Mouse (Mus musculus) hindbrain, embryonic 14.5 days (tissue): ENCODE measurements around the gene Gm14393. TPM values are rescaled to one million over a fixed set of nuclear protein-coding genes. Genes with fewer than 3 reads are reported as not detected.
"Not testable (repeated sequence)": the region's sequence is repeated elsewhere in the genome, so short reads cannot be mapped to it uniquely, and the experiment has no call there.

Experiments used
- ATAC-seq: fragments of 200-750 bp; cut with Nextera tagmentation; 2 replicates; pipeline ENCODE4 v1.8.0; 2017; ENCODE audit warnings: moderate number of reproducible peaks, mild to moderate bottlenecking, moderate TSS enrichment, moderate library complexity; ENCODE audit not compliant: low FRiP score
- DNase-seq: peaks from one replicate; pipeline ENCODE4 v3.0.0-alpha.2; 2015; ENCODE audit warnings: low spot score
- H3K27ac ChIP-seq: fragments of 300-500 bp; sonication (generic); 2 replicates; pipeline ENCODE4 v1.5.1; 2014; ENCODE audit warnings: mild to moderate bottlenecking, moderate library complexity
- H3K27me3 ChIP-seq: fragments of 300-500 bp; sonication (generic); 2 replicates; pipeline ENCODE4 v1.6.1; 2014; ENCODE audit warnings: mild to moderate bottlenecking, low read length, mixed read lengths; ENCODE audit not compliant: control insufficient read depth, insufficient read depth
- H3K36me3 ChIP-seq: fragments of 300-500 bp; sonication (generic); replicated peaks from 2 replicates; pipeline ENCODE4 v1.6.1; 2014; ENCODE audit not compliant: control insufficient read depth, insufficient read depth
- H3K4me1 ChIP-seq: fragments of 300-500 bp; sonication (generic); replicated peaks from 2 replicates; pipeline ENCODE4 v1.6.1; 2014; ENCODE audit warnings: antibody characterized with exemption, low read length, mixed read lengths; ENCODE audit not compliant: control insufficient read depth, insufficient read depth
- H3K4me2 ChIP-seq: fragments of 300-500 bp; sonication (generic); replicated peaks from 2 replicates; pipeline ENCODE4 v1.6.1; 2014; ENCODE audit warnings: mild to moderate bottlenecking, moderate library complexity
- H3K4me3 ChIP-seq: fragments of 300-500 bp; sonication (generic); replicated peaks from 2 replicates; pipeline ENCODE4 v1.5.1; 2014; ENCODE audit warnings: mild to moderate bottlenecking, low read length
- H3K9ac ChIP-seq: fragments of 300-500 bp; sonication (generic); 2 replicates; pipeline ENCODE4 v1.6.1; 2014
- H3K9me3 ChIP-seq: fragments of 300-500 bp; sonication (generic); 2 replicates; pipeline ENCODE4 v1.6.1; 2016; ENCODE audit warnings: low read length; ENCODE audit not compliant: control insufficient read depth
- WGBS: fragments of 180-500 bp; shearing (Covaris S2); extraction: QIAGEN DNeasy Blood & Tissue Kit; methylation state at CpG from one replicate; pipeline ENCODE4 v1.1.7; 2014; 5-methylcytosine and 5-hydroxymethylcytosine counted together
- polyA plus RNA-seq: library from polyadenylated mRNA; unstranded; fragments of >200 nt; fragmentation: Nextera tagmentation; extraction: Ambion mirVana; gene quantifications from 2 replicates; pipeline ENCODE4 v1.2.1, GENCODE M21; 2014

The Gm14393 gene
- 0.47 and 0.51 TPM in 2 replicates for polyA plus RNA-seq

GRCm38 (mm10) chr2:175067681-175068261 lies at the start of gene Gm14393:
Gene Gm14393, minus strand, starts transcription at chr2:175067781.
- H3K27ac ChIP-seq, H3K9me3 ChIP-seq, H3K4me3 ChIP-seq, H3K9ac ChIP-seq, H3K4me2 ChIP-seq, ATAC-seq, H3K4me1 ChIP-seq, H3K27me3 ChIP-seq, H3K36me3 ChIP-seq, DNase-seq: not testable (repeated sequence)
- 95% methylated on average over 1 of the region's 1 CpGs for WGBS

GRCm38 (mm10) chr2:175044268-175044667 lies 23.3 kb downstream of the Gm14393 start:
- not testable (repeated sequence) for H3K27ac ChIP-seq, H3K36me3 ChIP-seq, H3K9me3 ChIP-seq, H3K4me3 ChIP-seq, H3K27me3 ChIP-seq, ATAC-seq, H3K9ac ChIP-seq, DNase-seq, H3K4me2 ChIP-seq, H3K4me1 ChIP-seq
- whole genome bisulfite sequencing, result 97% methylated on average over 24 of the region's 27 CpGs

Other genes starting within 250 kb of the Gm14393 start
- not detected in 2 replicates for gene Gm14444, start 57.5 kb downstream of the Gm14393 start, polyA plus RNA-seq
- 6.7 and 8.1 TPM in 2 replicates for gene Gm14399, start 74.2 kb upstream of the Gm14393 start, polyA plus RNA-seq
- 0.90 and 1.5 TPM in 2 replicates for gene Gm14443, start 108.1 kb upstream of the Gm14393 start, polyA plus RNA-seq
- 12.2 and 13.2 TPM in 2 replicates for gene Gm14391, start 139.1 kb upstream of the Gm14393 start, polyA plus RNA-seq
- gene Gm14440, start 207.3 kb upstream of the Gm14393 start, polyA plus RNA-seq, result 0.33 and 1.0 TPM in 2 replicates